Mouse (Mus musculus) CH12.LX (cell line): Measurements from ENCODE around the gene Csrp2. TPM values are rescaled to one million over a fixed set of nuclear protein-coding genes. Genes with fewer than 3 reads are reported as not detected.

Source experiments
- DNase-seq: peaks from one replicate; pipeline ENCODE4 v3.0.0-alpha.2; 2013; ENCODE audit errors: extremely low read depth
- H3K27ac ChIP-seq: 2 replicates; pipeline ENCODE4 v1.5.1; 2012; ENCODE audit warnings: low read depth, mild to moderate bottlenecking, control low read depth, moderate library complexity; ENCODE audit not compliant: insufficient read depth
- H3K27me3 ChIP-seq: replicated peaks from 2 replicates; pipeline ENCODE3; 2012; ENCODE audit warnings: inconsistent platforms
- H3K36me3 ChIP-seq, 2 experiments: replicated peaks in 1 of 2; 2 replicates each; pipeline versions ENCODE3 to v1.6.1; 2012; ENCODE audit warnings: inconsistent platforms in 1 of 2, low read length in 1 of 2, mild to moderate bottlenecking in 1 of 2, mixed read lengths in 1 of 2, moderate library complexity in 1 of 2; ENCODE audit not compliant: control insufficient read depth in 1 of 2, insufficient read depth in 1 of 2
- H3K4me1 ChIP-seq, 2 experiments: 2 replicates each; pipeline ENCODE4 v1.6.1; 2012; ENCODE audit warnings: inconsistent platforms in 1 of 2, moderate library complexity in 1 of 2; ENCODE audit not compliant: insufficient read depth in 2 of 2, control insufficient read depth in 1 of 2
- H3K4me2 ChIP-seq: 2 replicates; pipeline ENCODE4 v1.6.1; 2012; ENCODE audit warnings: low read depth, mild to moderate bottlenecking, control low read depth; ENCODE audit not compliant: poor library complexity, insufficient read depth, severe bottlenecking
- H3K4me3 ChIP-seq, 3 experiments: fragments of 150-350 bp in 1 of 3; sonication (generic) in 1 of 3; replicated peaks in 1 of 3; 2 replicates each; pipeline versions ENCODE3 to v1.5.1; 2011 to 2012; ENCODE audit warnings: low read depth in 2 of 3, low read length in 2 of 3, mild to moderate bottlenecking in 2 of 3, moderate library complexity in 2 of 3, control low read depth in 1 of 3, improper control_type of control experiment in 1 of 3, inconsistent platforms in 1 of 3, mixed read lengths in 1 of 3; ENCODE audit not compliant: poor library complexity in 1 of 3
- H3K79me2 ChIP-seq: replicated peaks from 2 replicates; pipeline ENCODE4 v1.6.1; 2012; ENCODE audit warnings: mild to moderate bottlenecking, moderate library complexity; ENCODE audit not compliant: control insufficient read depth, poor library complexity, insufficient read depth, severe bottlenecking; ENCODE audit errors: extremely low read depth
- H3K9ac ChIP-seq: 2 replicates; pipeline ENCODE4 v1.6.1; 2012; ENCODE audit warnings: low read depth, mild to moderate bottlenecking, control low read depth, moderate library complexity; ENCODE audit not compliant: insufficient read depth
- H3K9me3 ChIP-seq: replicated peaks from 2 replicates; pipeline ENCODE3; 2012; ENCODE audit warnings: low read length, inconsistent platforms, mixed read lengths
- BHLHE40 ChIP-seq: IDR thresholded peaks from 2 replicates; pipeline ENCODE4 v1.6.1; 2011; ENCODE audit warnings: mild to moderate bottlenecking, low read depth, low read length, improper control_type of control experiment
- E2F4 ChIP-seq: IDR thresholded peaks from 2 replicates; pipeline ENCODE4 v1.6.1; 2011; ENCODE audit warnings: low read depth, low read length, improper control_type of control experiment; ENCODE audit not compliant: insufficient replicate concordance
- JUND ChIP-seq: conservative IDR thresholded peaks from 2 replicates; pipeline ENCODE4 v1.6.1; 2011; ENCODE audit warnings: low read depth, low read length, improper control_type of control experiment
- MAFK ChIP-seq: IDR thresholded peaks from 2 replicates; pipeline ENCODE4 v1.6.1; 2011; ENCODE audit warnings: low read length, improper control_type of control experiment; ENCODE audit not compliant: insufficient replicate concordance
- MAX ChIP-seq: IDR thresholded peaks from 2 replicates; pipeline ENCODE4 v1.6.1; 2011; ENCODE audit warnings: low read length, improper control_type of control experiment
- MAZ ChIP-seq: IDR thresholded peaks from 2 replicates; pipeline ENCODE4 v1.6.1; 2012; ENCODE audit warnings: low read depth, mild to moderate bottlenecking, inconsistent platforms, low read length, improper control_type of control experiment, moderate library complexity
- MEF2A ChIP-seq: IDR thresholded peaks from 2 replicates; pipeline ENCODE4 v1.6.1; 2014; ENCODE audit warnings: low read depth, mild to moderate bottlenecking, inconsistent platforms, low read length, improper control_type of control experiment, borderline replicate concordance
- MYC ChIP-seq: IDR thresholded peaks from 2 replicates; pipeline ENCODE4 v1.6.1; 2011; ENCODE audit warnings: low read depth, mild to moderate bottlenecking, improper control_type of control experiment, low read length
- NELFE ChIP-seq: IDR thresholded peaks from 2 replicates; pipeline ENCODE4 v1.6.1; 2011; ENCODE audit warnings: low read depth, low read length, improper control_type of control experiment
- NRF1 ChIP-seq: IDR thresholded peaks from 2 replicates; pipeline ENCODE4 v1.6.1; 2014; ENCODE audit warnings: low read depth, mild to moderate bottlenecking, inconsistent platforms, low read length, improper control_type of control experiment, moderate library complexity
- PAX5 ChIP-seq: IDR thresholded peaks from 2 replicates; pipeline ENCODE4 v1.6.1; 2012; ENCODE audit warnings: low read length, inconsistent platforms, mixed read lengths
- RCOR1 ChIP-seq: conservative IDR thresholded peaks from 2 replicates; pipeline ENCODE4 v1.6.1; 2012; ENCODE audit warnings: low read depth, mild to moderate bottlenecking, inconsistent platforms, low read length, improper control_type of control experiment
- SIN3A ChIP-seq: IDR thresholded peaks from 2 replicates; pipeline ENCODE4 v1.6.1; 2012; ENCODE audit warnings: low read length, improper control_type of control experiment, inconsistent platforms
- TBP ChIP-seq: conservative IDR thresholded peaks from 2 replicates; pipeline ENCODE4 v1.6.1; 2011; ENCODE audit warnings: low read depth, low read length, improper control_type of control experiment
- TCF12 ChIP-seq: IDR thresholded peaks from 2 replicates; pipeline ENCODE4 v1.6.1; 2014; ENCODE audit warnings: low read depth, mild to moderate bottlenecking, inconsistent platforms, low read length, improper control_type of control experiment
- UBTF ChIP-seq: IDR thresholded peaks from 2 replicates; pipeline ENCODE4 v1.6.1; 2012; ENCODE audit warnings: low read depth, mild to moderate bottlenecking, inconsistent platforms, low read length, improper control_type of control experiment, moderate library complexity
- USF2 ChIP-seq: conservative IDR thresholded peaks from 2 replicates; pipeline ENCODE4 v1.6.1; 2011; ENCODE audit warnings: low read depth, low read length, improper control_type of control experiment
- ZC3H11A ChIP-seq: IDR thresholded peaks from 2 replicates; pipeline ENCODE4 v1.6.1; 2012; ENCODE audit warnings: low read depth, mild to moderate bottlenecking, inconsistent platforms, low read length, improper control_type of control experiment
- ZNF384 ChIP-seq: IDR thresholded peaks from 2 replicates; pipeline ENCODE4 v1.6.1; 2012; ENCODE audit warnings: low read depth, low read length, improper control_type of control experiment, inconsistent platforms
- dilution Hi-C: fragments of 300-500 bp; cut with MboI; formaldehyde crosslinking; loops from 2 replicates; pipeline ENCODE4 v1.14.3; 2020; ENCODE audit warnings: low sequenced_read_pairs; ENCODE audit not compliant: extremely low pct_unique_long_range_greater_than_20kb, extremely low pct_ligation_motif_present
- in situ Hi-C: fragments of 300-500 bp; cut with MboI; formaldehyde crosslinking; loops from 3 replicates; pipeline ENCODE4 v1.14.3; 2019; ENCODE audit warnings: low sequenced_read_pairs, low pct_ligation_motif_present, low pct_unique_long_range_greater_than_20kb, mixed read lengths
- polyA plus RNA-seq: library from polyadenylated mRNA; unstranded; fragments of >175 nt; gene quantifications from 2 replicates; pipeline ENCODE4 v1.2.1, GENCODE M21; 2012; ENCODE audit warnings: low read depth; ENCODE audit not compliant: insufficient read length
- total RNA-seq, 2 experiments: library from RNA; depleted of rRNA; stranded (reverse); fragments of 300-350 nt in 1 of 2; fragments of >200 nt in 1 of 2; gene quantifications; 2 replicates each; pipeline ENCODE4 v1.2.3; 2012 to 2014

The Csrp2 gene
- total and polyA plus RNA-seq, 3 experiments, result 0.82 to 1.3 (median 0.87) TPM

- no peak for TF ChIP-seq JUND
- TF ChIP-seq ZNF384, result no peak
- TF ChIP-seq TBP, result no peak
- no peak for TF ChIP-seq E2F4
- TF ChIP-seq MYC, result no peak
- TF ChIP-seq PAX5, result no peak
- TF ChIP-seq TCF12, result no peak
- no peak for TF ChIP-seq USF2
- TF ChIP-seq MEF2A, result no peak
- no peak for TF ChIP-seq MAX
- no peak overlapping the region for H3K27ac ChIP-seq
- in situ Hi-C loops (no loop called here), dilution Hi-C loops (no loop called here)
- H3K36me3 ChIP-seq, result no peaks in the 10 kb centered on the region
- H3K79me2 ChIP-seq, result no peaks in the 10 kb centered on the region
- H3K9me3 ChIP-seq, result peaks cover 5% of the 10 kb centered on the region
- no peak overlapping the region for H3K4me2 ChIP-seq
- H3K4me1 ChIP-seq, result no peaks in the 10 kb centered on the region
- no peak overlapping the region for H3K9ac ChIP-seq
- no peaks in the 10 kb centered on the region for H3K27me3 ChIP-seq
- DNase-seq, result no peak
- H3K4me3 ChIP-seq, result no peak overlapping the region
These were observed 2.8 kb upstream of the Csrp2 start for GRCm38 (mm10) chr10:110916666-110917344.

GRCm38 (mm10) chr10:110917521-110917920 lies 2.1 kb upstream of the Csrp2 start:
- Histone ChIP-seq H3K4me2 (no peak overlapping the region), H3K4me3 (no peak overlapping the region), H3K36me3 (no peaks in the 10 kb centered on the region), H3K27me3 (no peaks in the 10 kb centered on the region), H3K9me3 (peaks cover 5% of the 10 kb centered on the region), H3K4me1 (no peaks in the 10 kb centered on the region), H3K27ac (no peak overlapping the region), H3K79me2 (no peaks in the 10 kb centered on the region), H3K9ac (no peak overlapping the region)
- DNase-seq, result no peak
- dilution Hi-C loops, result no loop called here
- no peak for TF ChIP-seq SIN3A
- no peak for TF ChIP-seq MAFK
- TF ChIP-seq USF2, result no peak
- TF ChIP-seq NRF1, result no peak
- TF ChIP-seq RCOR1, result no peak
- no peak for TF ChIP-seq E2F4
- no peak for TF ChIP-seq BHLHE40
- no peak for TF ChIP-seq TBP
- no peak for TF ChIP-seq MAZ
- no peak for TF ChIP-seq UBTF
- no peak for TF ChIP-seq NELFE
- no peak for TF ChIP-seq ZC3H11A
- TF ChIP-seq MEF2A, result no peak
- in situ Hi-C loops, result no loop called here
